Mouse (Mus musculus) brain, embryonic 14.5 days (tissue): ENCODE results near the gene Pitpnc1.

Experiments used
- CTCF ChIP-seq: fragments of 200-500 bp; IDR thresholded peaks from 2 replicates; pipeline ENCODE4 v1.5.1; 2012; ENCODE audit warnings: inconsistent platforms, mild to moderate bottlenecking, moderate library complexity, borderline replicate concordance; ENCODE audit not compliant: insufficient read depth, insufficient read length; ENCODE audit errors: extremely low read depth
- POLR2A ChIP-seq: fragments of 200-500 bp; IDR thresholded peaks from 2 replicates; pipeline ENCODE4 v1.6.1; 2012; ENCODE audit warnings: mild to moderate bottlenecking, inconsistent platforms, borderline replicate concordance; ENCODE audit not compliant: poor library complexity, insufficient read depth, insufficient read length, severe bottlenecking; ENCODE audit errors: extremely low read depth

DNA sequence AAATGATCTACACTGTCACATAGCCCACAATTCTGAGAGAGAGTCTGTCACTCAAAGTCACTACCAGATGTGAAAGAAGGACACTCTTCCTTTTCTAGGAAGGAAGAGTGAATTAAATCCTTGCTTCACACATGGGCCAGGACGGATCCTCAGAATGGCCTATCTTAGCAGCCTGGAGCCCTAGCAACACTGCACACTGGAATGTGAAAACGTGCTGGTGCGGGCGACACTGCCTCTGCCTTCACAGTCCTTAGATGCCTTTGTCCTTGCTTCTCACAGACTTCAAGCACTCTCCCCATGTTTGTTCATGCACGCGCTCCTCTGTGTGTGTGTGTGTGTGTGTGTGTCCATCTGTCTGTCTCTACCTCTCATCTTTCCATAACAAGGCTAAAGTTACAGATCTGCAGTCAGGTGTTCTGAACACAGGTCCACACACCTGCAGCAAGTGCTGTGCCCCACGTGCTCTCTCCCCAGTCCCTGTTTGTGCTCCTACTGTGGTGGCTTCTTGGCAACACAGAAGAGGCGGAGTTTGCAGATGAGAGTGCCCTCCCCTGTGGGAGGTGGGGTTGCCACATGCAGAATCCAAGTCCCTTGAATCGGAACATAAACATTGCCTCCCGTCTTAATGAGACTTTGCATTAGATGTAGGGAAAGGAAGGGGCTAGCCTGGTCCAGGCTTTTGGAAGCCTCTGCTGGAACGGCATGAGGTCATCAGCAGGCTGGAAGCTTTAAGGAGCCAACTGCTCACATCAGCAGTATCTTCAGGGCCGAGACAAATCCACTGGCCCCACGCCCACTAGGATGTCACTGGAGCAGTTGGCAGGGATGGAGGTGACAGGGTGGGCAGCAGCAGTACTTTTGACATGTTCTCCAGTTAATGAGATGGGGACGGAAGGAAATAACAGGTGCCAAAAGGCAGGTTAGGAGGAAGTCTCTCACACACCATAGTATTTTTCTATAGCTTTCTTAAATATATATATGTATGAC lies 144.5 kb downstream of the Pitpnc1 start:
- TF ChIP-seq CTCF (no peak), POLR2A (no peak)
